Mouse (Mus musculus) T-cell, adult 2 months (primary cell): ENCODE results near the gene 1700020D05Rik.
"Not testable (repeated sequence)": the region's sequence is repeated elsewhere in the genome, so short reads cannot be mapped to it uniquely, and the experiment has no call there.

Experiments
- DNase-seq: peaks from one replicate; pipeline ENCODE4 v3.0.0; 2022; ENCODE audit warnings: low spot score

Gene 1700020D05Rik

GRCm38 (mm10) chr19:5495353-5496051, 8.1 kb downstream of the 1700020D05Rik start:
- DNase-seq, result no peak

- no peak for DNase-seq
Observed at GRCm38 (mm10) chr19:5494314-5494713, 9.3 kb downstream of the 1700020D05Rik start.

DNA sequence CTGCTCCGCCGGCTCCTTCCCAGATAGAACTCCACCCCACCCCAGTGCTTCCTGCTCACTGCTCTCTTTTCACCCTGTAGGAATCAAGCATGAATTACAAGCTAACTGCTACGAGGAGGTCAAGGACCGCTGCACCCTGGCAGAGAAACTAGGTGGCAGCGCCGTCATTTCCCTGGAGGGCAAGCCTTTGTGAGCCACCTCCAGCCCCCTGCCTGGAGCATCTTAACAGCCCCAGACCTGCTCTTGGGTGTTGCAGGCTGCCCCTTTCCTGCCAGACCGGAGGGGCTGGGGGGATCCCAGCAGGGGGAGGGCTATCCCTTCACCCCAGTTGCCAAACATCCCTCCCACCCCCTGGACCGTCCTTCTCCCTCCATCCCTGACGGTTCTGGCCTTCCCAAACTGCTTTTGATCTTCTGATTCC, 10.3 kb downstream of the 1700020D05Rik start:
- DNase-seq, result not testable (repeated sequence)

GRCm38 (mm10) chr19:5492641-5493040, 10.9 kb downstream of the 1700020D05Rik start:
- no peak for DNase-seq

GRCm38 (mm10) chr19:5490898-5491708, 12.5 kb downstream of the 1700020D05Rik start:
- peak; percentile 87 for DNase-seq

GRCm38 (mm10) chr19:5490313-5490897, 13.2 kb downstream of the 1700020D05Rik start, which contains the start of gene Cfl1:
Cfl1 (plus strand) TSS chr19:5490455.
- DNase-seq, result peak; percentile 96

- not testable (repeated sequence) for DNase-seq
Observed at GRCm38 (mm10) chr19:5489721-5490120, 13.9 kb downstream of the 1700020D05Rik start.

- peak; percentile 96 for DNase-seq
Observed at GRCm38 (mm10) chr19:5488878-5489571, 14.6 kb downstream of the 1700020D05Rik start.

GRCm38 (mm10) chr19:5487768-5488550, 15.6 kb downstream of the 1700020D05Rik start, which contains the start of gene Mus81:
Mus81 (minus strand) TSS chr19:5488402.
- DNase-seq, result peak; percentile 95

DNA sequence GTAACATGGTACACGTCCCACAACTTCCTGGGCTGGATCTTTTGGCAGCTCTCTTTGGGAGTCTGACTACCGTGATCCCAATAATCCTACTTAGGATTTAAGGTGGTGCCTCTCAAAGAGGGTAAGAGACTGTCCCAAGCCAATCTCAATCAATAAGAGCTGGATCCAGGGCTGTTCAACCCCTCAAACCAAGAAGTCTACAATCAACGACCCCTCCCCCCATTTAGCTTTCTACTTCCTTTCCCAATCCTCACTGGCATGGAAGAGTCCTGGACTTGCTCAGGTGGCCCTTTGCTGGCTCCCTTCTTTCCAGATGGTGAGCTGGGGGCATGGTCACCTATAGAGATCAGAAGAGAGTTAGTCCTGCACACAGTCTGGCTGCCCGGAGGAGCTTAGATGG, 16.8 kb downstream of the 1700020D05Rik start:
- DNase-seq, result no peak

DNA sequence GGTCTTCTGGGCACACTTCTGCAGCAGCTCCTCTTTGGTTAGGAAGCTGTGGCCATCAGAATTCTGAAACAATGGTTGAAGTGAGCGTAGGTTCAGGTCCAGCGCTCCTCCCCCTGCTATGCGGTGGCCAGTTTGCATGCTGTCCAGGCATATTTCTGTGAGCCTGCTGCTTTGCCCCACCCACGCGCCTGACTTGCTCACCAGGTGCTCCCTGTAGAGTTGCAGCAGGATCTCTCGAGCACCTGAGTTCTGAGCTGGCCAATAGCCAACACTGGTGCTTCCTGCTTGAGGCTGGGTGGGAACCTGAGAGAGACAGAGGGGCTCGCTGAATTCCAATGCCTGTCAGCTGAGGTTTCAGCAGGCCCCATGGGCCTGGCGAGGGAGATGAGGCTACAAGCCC, 17.3 kb downstream of the 1700020D05Rik start:
- DNase-seq, result no peak

DNA sequence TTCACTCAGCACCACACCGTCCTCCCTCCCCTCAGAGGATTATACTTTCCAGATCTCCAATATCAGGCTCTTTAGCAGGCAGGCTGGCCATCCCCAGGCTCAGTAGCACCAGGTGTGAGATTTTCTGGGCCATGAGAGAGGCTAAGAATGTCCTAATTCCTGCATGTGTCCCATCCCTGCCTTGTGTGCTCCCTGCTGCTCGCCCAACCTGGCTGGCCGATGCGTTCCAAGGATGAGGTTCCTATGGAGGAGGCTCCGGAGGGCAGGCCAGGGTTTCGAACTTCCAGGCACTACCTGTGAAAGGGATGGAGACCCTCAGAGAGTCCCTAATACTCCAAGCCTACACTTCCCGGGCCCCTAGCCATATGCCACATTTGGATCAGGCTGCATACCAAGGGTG, 17.8 kb downstream of the 1700020D05Rik start:
- no peak for DNase-seq

- DNase-seq, result no peak
Observed at GRCm38 (mm10) chr19:5485371-5485770, 18.2 kb downstream of the 1700020D05Rik start.

GRCm38 (mm10) chr19:5484496-5484895, 19.1 kb downstream of the 1700020D05Rik start:
- no peak for DNase-seq

DNA sequence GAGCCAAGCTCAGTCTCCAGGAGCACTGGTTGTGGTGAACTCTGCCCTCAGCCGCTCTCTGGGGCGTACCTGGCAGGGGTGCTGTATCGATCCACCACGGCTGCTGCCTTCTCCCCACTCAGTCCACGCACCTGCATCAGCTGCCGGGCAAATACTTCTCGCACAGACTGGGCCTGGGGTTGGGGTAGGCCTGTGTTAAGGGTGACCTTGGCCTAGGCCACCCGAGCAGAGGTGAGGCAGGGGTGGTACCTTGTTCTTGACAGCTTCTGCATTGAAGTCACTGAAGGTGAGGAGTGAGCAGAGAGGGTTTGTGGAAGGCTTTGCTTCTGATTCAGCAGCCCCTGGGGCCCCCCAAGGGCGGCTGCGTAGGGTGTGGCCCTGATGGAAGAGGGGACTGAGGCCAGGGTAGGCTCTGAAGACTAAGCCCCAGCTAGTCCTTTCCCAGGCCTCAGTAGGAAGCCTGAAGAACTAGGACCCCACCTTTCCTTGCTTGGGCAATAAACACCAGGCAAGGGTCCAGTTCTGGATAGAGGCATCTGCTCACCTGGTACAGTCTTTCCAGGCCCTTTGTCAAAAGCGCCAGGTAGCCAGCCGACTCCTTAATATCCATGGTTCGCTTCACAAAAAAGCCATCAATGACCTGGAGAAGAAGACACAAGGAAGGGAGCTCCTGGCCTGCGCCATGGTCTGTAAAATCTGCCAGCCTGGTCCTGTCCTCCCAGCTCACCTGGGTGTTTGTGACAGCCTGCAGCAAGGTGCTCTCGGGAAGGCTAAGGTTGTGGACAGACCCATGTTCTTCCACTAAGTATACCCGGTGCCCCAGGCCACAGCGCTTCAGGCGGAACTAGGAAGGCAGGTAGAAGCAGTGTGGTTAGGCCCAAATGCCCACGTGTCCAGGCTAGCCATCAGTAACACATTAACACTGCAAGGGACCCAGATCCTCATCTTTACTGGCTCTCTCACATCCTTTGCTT, 19.9 kb downstream of the 1700020D05Rik start:
- DNase-seq, result no peak

DNA sequence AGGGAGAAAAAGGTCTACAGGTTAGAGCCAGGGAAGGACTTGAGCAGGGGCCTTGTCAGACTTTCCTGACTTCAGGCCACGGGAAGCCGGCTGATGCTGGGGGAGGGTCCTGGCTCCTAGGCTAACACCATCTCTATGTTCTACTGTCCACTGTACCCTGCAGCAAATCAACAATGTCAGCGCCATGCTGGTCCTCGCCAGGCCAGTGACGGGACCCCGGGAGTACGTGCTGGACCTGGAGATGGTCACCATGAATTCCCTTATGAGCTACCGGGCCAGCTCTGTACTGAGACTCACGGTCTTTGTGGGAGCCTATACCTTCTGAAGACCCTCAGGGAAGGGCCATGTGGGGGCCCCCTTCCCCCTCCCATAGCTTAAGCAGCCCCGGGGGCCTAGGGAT, 22.2 kb downstream of the 1700020D05Rik start:
- no peak for DNase-seq

- DNase-seq, result no peak
Observed at GRCm38 (mm10) chr19:5480016-5480415, 23.6 kb downstream of the 1700020D05Rik start.

GRCm38 (mm10) chr19:5477668-5478300, 25.8 kb downstream of the 1700020D05Rik start:
- DNase-seq, result no peak

DNA sequence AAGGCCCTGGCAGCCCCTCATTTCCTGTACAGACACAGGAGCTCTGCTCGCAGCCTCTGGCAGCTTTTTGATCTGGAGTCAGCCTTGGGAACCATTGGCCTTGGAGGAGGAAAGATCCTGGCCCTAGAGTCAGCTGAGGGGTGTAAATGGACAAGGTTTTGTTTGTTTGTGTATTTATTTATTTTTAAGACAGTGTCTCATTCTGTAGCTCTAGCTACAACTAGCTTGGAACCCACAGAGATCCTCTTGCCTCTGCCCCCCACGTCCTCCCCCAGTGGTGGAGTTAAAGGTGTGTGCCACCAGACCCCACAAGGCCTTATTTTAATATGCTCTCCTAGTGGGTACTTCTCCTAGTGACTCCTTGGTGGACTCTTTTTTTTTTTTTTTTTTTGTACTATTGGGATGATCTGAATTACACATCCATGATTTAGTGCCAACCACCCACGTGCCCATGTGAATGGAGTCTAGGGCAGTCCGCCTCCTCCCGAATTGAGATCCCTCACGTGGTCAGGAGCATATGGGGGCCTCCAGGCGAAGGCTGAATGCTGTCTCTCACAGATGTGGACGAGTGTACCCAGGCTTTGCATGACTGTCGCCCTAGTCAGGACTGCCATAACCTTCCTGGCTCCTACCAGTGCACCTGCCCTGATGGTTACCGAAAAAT, 26.5 kb downstream of the 1700020D05Rik start:
- DNase-seq, result no peak
